ENCODE assay signal across 16 mouse cellular contexts in the genomic region with DNA sequence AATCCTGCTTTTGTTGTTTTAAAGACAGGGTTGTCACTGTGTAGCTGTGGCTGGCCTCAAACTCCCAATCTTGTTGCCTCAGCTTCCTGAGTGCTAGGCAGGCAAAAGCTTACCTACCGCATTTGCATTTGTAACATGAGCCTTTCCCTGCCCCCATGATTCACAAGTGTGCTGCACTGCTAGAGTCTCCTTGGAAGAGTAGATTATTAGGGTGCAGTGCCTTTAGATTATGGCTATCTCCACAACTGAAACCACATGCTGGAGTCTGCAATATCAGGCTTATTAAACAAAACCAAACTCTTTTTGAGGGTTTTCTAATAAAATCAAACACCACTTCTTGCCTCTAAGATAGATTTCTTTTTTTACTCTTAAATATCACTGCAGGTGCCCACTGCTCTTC. TPM values are rescaled to one million over a fixed set of nuclear protein-coding genes. Genes with fewer than 3 reads are reported as not detected.
DNase-seq lines count a peak whose midpoint lies in the region; ATAC-seq and TF ChIP-seq lines count a peak whose summit lies in the region.
"Had no signal": no experiment of that assay in that cellular context is flagged by ENCODE, and none has a peak within 500 bp of the region (broad histone marks: within the 10 kb centered on the region; RNA-seq: fewer than 3 reads in every experiment).

No protein-coding gene starts in this region.

- 0 out of 2 replicates have a peak overlapping the region, but pooled peaks have one; percentile 19 for H3K4me2 ChIP-seq in liver, embryonic 13.5 days
- H3K4me2 ChIP-seq in hindbrain, embryonic 11.5 days (replicated peaks; ENCODE audit: low read depth, low read length): no peak overlapping the region
- H3K4me2 ChIP-seq: forebrain, embryonic 12.5 days; heart, embryonic 15.5 days; lung, embryonic 14.5 days had no signal

- 0 out of 2 replicates have a peak overlapping the region, but pooled peaks have one; percentile 41 for H3K27ac ChIP-seq in liver, adult 2 months (replicated peaks; ENCODE audit: insufficient read depth, low read depth, low read length)
- peak overlapping the region; percentile 76 for H3K27ac ChIP-seq in liver, embryonic 13.5 days
- no peak overlapping the region for H3K27ac ChIP-seq in hindbrain, embryonic 11.5 days (ENCODE audit: low read depth, low read length)
- H3K27ac ChIP-seq: forebrain, embryonic 12.5 days; heart, embryonic 15.5 days had no signal

- no peaks in the 10 kb centered on the region for H3K27me3 ChIP-seq in liver, adult 2 months (ENCODE audit: control insufficient read depth, insufficient read depth, low read length)
- H3K27me3 ChIP-seq in G1E (ENCODE audit: insufficient read depth, low read length): no peaks in the 10 kb centered on the region
- H3K27me3 ChIP-seq in liver, embryonic 13.5 days: no peaks in the 10 kb centered on the region
- no peaks in the 10 kb centered on the region for H3K27me3 ChIP-seq in hindbrain, embryonic 11.5 days (ENCODE audit: control insufficient read depth, insufficient read depth, low read length)
- H3K27me3 ChIP-seq: forebrain, embryonic 12.5 days; heart, embryonic 15.5 days had no signal

- no peak for DNase-seq in liver, adult 2 months (ENCODE audit: extremely low read depth, low read depth, low spot score)
- DNase-seq in liver (no peak), G1E (ENCODE audit: low spot score) (peak; percentile 8)
- DNase-seq in liver, embryonic 13.5 days: peak; percentile 23
- DNase-seq in adrenal gland, postnatal 36 days: no peak
- no peak for DNase-seq in hindbrain, embryonic 11.5 days (ENCODE audit: low spot score)
- no peak for DNase-seq in frontal cortex, adult 2 months (ENCODE audit: extremely low spot score in 1 of 2, low spot score in 1 of 2)
- DNase-seq: gastrocnemius, postnatal 36 days; kidney, postnatal 10 days; lung, embryonic 14.5 days; midbrain, embryonic 14.5 days; right cerebral cortex, postnatal 4 days had no signal

- H3K9ac ChIP-seq in liver, adult 2 months (ENCODE audit: low read depth, low read length): no peak overlapping the region
- H3K9ac ChIP-seq in liver, embryonic 13.5 days: peak overlapping the region; percentile 54
- no peak overlapping the region for H3K9ac ChIP-seq in hindbrain, embryonic 11.5 days (ENCODE audit: low read depth, low read length)
- H3K9ac ChIP-seq: forebrain, embryonic 12.5 days; heart, embryonic 15.5 days; lung, embryonic 14.5 days had no signal

- TF ChIP-seq CTCF in liver, adult 2 months (IDR thresholded peaks at IDR 0.05; ENCODE audit: low read depth, low read length): no peak
- no peak for TF ChIP-seq CTCF in G1E (IDR thresholded peaks at IDR 0.05; ENCODE audit: low read depth, low read length)

- ATAC-seq in G1E (ENCODE audit: extremely low read depth, insufficient number of reproducible peaks, low FRiP score, poor library complexity, severe bottlenecking): no peak
- peak; percentile 75 for ATAC-seq in common myeloid progenitor, adult 5-6 weeks (replicated peaks; ENCODE audit: low read depth, poor library complexity, severe bottlenecking)
- ATAC-seq in liver, embryonic 13.5 days (ENCODE audit: low read depth): peak; percentile 80
- no peak for ATAC-seq in hindbrain, embryonic 11.5 days (ENCODE audit: low FRiP score)
- ATAC-seq: CD4-positive, CD25-positive, alpha-beta regulatory T cell, adult 4 months had no signal

- H3K36me3 ChIP-seq in liver, adult 2 months (ENCODE audit: control insufficient read depth, insufficient read depth, low read length): peaks cover 41% of the 10 kb centered on the region
- H3K36me3 ChIP-seq in G1E (replicated peaks): peaks cover 92% of the 10 kb centered on the region
- peaks cover 81% of the 10 kb centered on the region for H3K36me3 ChIP-seq in liver, embryonic 13.5 days
- no peaks in the 10 kb centered on the region for H3K36me3 ChIP-seq in hindbrain, embryonic 11.5 days (ENCODE audit: control insufficient read depth, insufficient read depth, low read length)

- no peak overlapping the region for H3K4me3 ChIP-seq in liver, adult 2 months (ENCODE audit: insufficient read depth, low read depth, low read length)
- H3K4me3 ChIP-seq in G1E (ENCODE audit: low read depth, low read length): no peak overlapping the region
- no peak overlapping the region for H3K4me3 ChIP-seq in liver, embryonic 13.5 days (replicated peaks)
- no peak overlapping the region for H3K4me3 ChIP-seq in hindbrain, embryonic 11.5 days (ENCODE audit: low read depth, low read length)
- H3K4me3 ChIP-seq: forebrain, embryonic 12.5 days; heart, embryonic 15.5 days had no signal

- H3K79me2 ChIP-seq in liver, adult 2 months (ENCODE audit: control insufficient read depth, insufficient read depth, low read length): peaks cover 55% of the 10 kb centered on the region

- WGBS in liver, adult 2 months: 50% methylated on average over 1 of the region's 1 CpGs
- WGBS in liver, embryonic 13.5 days (ENCODE audit: insufficient replicate concordance): 20% methylated on average over 1 of the region's 1 CpGs
- 34% methylated on average over 1 of the region's 1 CpGs for WGBS in hindbrain, embryonic 11.5 days

- no peaks in the 10 kb centered on the region for H3K9me3 ChIP-seq in G1E (replicated peaks)
- H3K9me3 ChIP-seq in liver, embryonic 13.5 days (replicated peaks): no peaks in the 10 kb centered on the region
- no peaks in the 10 kb centered on the region for H3K9me3 ChIP-seq in hindbrain, embryonic 11.5 days (ENCODE audit: control insufficient read depth, low read length)
- H3K9me3 ChIP-seq: forebrain, embryonic 12.5 days; heart, embryonic 15.5 days had no signal

- TF ChIP-seq POLR2A in liver, adult 2 months (IDR thresholded peaks at IDR 0.05; ENCODE audit: extremely low read depth, insufficient read depth, low read length): no peak

- H3K4me1 ChIP-seq in liver, adult 2 months (ENCODE audit: control insufficient read depth, insufficient read depth, low read length): peaks cover 24% of the 10 kb centered on the region
- peaks cover 51% of the 10 kb centered on the region for H3K4me1 ChIP-seq in G1E (ENCODE audit: insufficient read depth, low read depth, low read length)
- peaks cover 80% of the 10 kb centered on the region for H3K4me1 ChIP-seq in liver, embryonic 13.5 days (replicated peaks)
- H3K4me1 ChIP-seq in hindbrain, embryonic 11.5 days (replicated peaks; ENCODE audit: control insufficient read depth, insufficient read depth, low read length): peaks cover 3% of the 10 kb centered on the region; the same call in 1 of the 2 replicates

RNA-seq across cellular contexts. Expression of gene Pum1, which starts 59.5 kb away (rescaled TPM):
- total RNA-seq in liver, adult 2 months (2014; rRNA removed): 25.4 and 33.1 TPM in 2 replicates
- polyA plus RNA-seq in liver, adult 2 months (2012; rRNA removed): 26.3 and 30.3 TPM in 2 replicates
- total RNA-seq in G1E (2014; fragmentation: Nextera tagmentation) (113 and 122 TPM in 2 replicates), G1E (2017) (39.6 and 42.7 TPM in 2 replicates)
- 37.5 and 43.5 TPM in 2 replicates for polyA plus RNA-seq in G1E (2012)
- 57.2 and 73.1 TPM in 2 replicates for total RNA-seq in common myeloid progenitor, adult 5-6 weeks (2017)
- polyA plus RNA-seq in liver, embryonic 13.5 days (2015; fragmentation: Nextera tagmentation; extraction: Ambion mirVana): 29.7 and 36.1 TPM in 2 replicates
- 10 to 100 TPM; 77.2 to 80.1 TPM for total RNA-seq in adrenal gland, postnatal 36 days (2021)
- polyA plus RNA-seq in hindbrain, embryonic 11.5 days (2014; fragmentation: Nextera tagmentation; extraction: Ambion mirVana): 106 and 117 TPM in 2 replicates
- 58.5 and 62.7 TPM in 2 replicates for polyA plus RNA-seq in frontal cortex, adult 2 months (2012; rRNA removed)

Comparison
In these comparisons a context has a peak if more than half of its experiments do, and no peak if none do; other contexts are left out.
1. DNase-seq: peak in G1E (single experiment) and liver, embryonic 13.5 days (single experiment); none in liver, adult 2 months (single experiment), liver (single experiment), adrenal gland, postnatal 36 days (0 of 2), hindbrain, embryonic 11.5 days (single experiment) and frontal cortex, adult 2 months (0 of 2).
2. ATAC-seq: peak in common myeloid progenitor, adult 5-6 weeks (single experiment) and liver, embryonic 13.5 days (single experiment); none in G1E (single experiment) and hindbrain, embryonic 11.5 days (single experiment).